Mouse (Mus musculus): Measurements from ENCODE around the gene Tmem179.

The Tmem179 gene

GRCm38 (mm10) chr12:112516697-112517337, at the start of gene Tmem179:
Gene Tmem179, minus strand, starts transcription at chr12:112516747.
- in situ Hi-C loops (cut with MboI; ENCODE audit: low pct_unique_long_range_greater_than_20kb in 1 of 2, low sequenced_read_pairs in 2 of 2, unreplicated experiment in 1 of 2) = no loop called here

GRCm38 (mm10) chr12:112563011-112563410, 46.5 kb upstream of the Tmem179 start:
- in situ Hi-C loops (cut with MboI; ENCODE audit: low pct_unique_long_range_greater_than_20kb in 1 of 2, low sequenced_read_pairs in 2 of 2, unreplicated experiment in 1 of 2) = no loop called here

- in situ Hi-C loops (cut with MboI; ENCODE audit: low pct_unique_long_range_greater_than_20kb in 1 of 2, low sequenced_read_pairs in 2 of 2, unreplicated experiment in 1 of 2) = no loop called here
Observed at GRCm38 (mm10) chr12:112562462-112562861, 45.9 kb upstream of the Tmem179 start.

- in situ Hi-C loops (cut with MboI; ENCODE audit: low pct_unique_long_range_greater_than_20kb in 1 of 2, low sequenced_read_pairs in 2 of 2, unreplicated experiment in 1 of 2) = no loop called here
Observed at GRCm38 (mm10) chr12:112561163-112561562, 44.6 kb upstream of the Tmem179 start.

- in situ Hi-C loops (cut with MboI; ENCODE audit: low pct_unique_long_range_greater_than_20kb in 1 of 2, low sequenced_read_pairs in 2 of 2, unreplicated experiment in 1 of 2) = no loop called here
Observed at GRCm38 (mm10) chr12:112560176-112560797, 43.7 kb upstream of the Tmem179 start.

- in situ Hi-C loops (cut with MboI; ENCODE audit: low pct_unique_long_range_greater_than_20kb in 1 of 2, low sequenced_read_pairs in 2 of 2, unreplicated experiment in 1 of 2) = loop anchor here in 1 of 2 experiments (10.0 kb wide), 1 partner anchor 55 kb away; no protein-coding TSS in a partner anchor
Observed at GRCm38 (mm10) chr12:112559671-112560070, 43.1 kb upstream of the Tmem179 start.

- in situ Hi-C loops (cut with MboI; ENCODE audit: low pct_unique_long_range_greater_than_20kb in 1 of 2, low sequenced_read_pairs in 2 of 2, unreplicated experiment in 1 of 2) = loop anchor here in 1 of 2 experiments (10.0 kb wide), 1 partner anchor 56 kb away; no protein-coding TSS in a partner anchor
Observed at GRCm38 (mm10) chr12:112559231-112559630, 42.7 kb upstream of the Tmem179 start.

- in situ Hi-C loops (cut with MboI; ENCODE audit: low pct_unique_long_range_greater_than_20kb in 1 of 2, low sequenced_read_pairs in 2 of 2, unreplicated experiment in 1 of 2) = loop anchor here in 1 of 2 experiments (10.0 kb wide), 1 partner anchor 58 kb away; no protein-coding TSS in a partner anchor
Observed at GRCm38 (mm10) chr12:112557219-112557618, 40.7 kb upstream of the Tmem179 start.

GRCm38 (mm10) chr12:112556531-112557060, 40.0 kb upstream of the Tmem179 start:
- in situ Hi-C loops (cut with MboI; ENCODE audit: low pct_unique_long_range_greater_than_20kb in 1 of 2, low sequenced_read_pairs in 2 of 2, unreplicated experiment in 1 of 2) = loop anchor here in 1 of 2 experiments (10.0 kb wide), 1 partner anchor 58 kb away; no protein-coding TSS in a partner anchor

- in situ Hi-C loops (cut with MboI; ENCODE audit: low pct_unique_long_range_greater_than_20kb in 1 of 2, low sequenced_read_pairs in 2 of 2, unreplicated experiment in 1 of 2) = loop anchor here (5.0 to 10.0 kb wide), 2 partner anchors 60 to 62 kb away; no protein-coding TSS in a partner anchor
Observed at GRCm38 (mm10) chr12:112554900-112555299, 38.4 kb upstream of the Tmem179 start.

- in situ Hi-C loops (cut with MboI; ENCODE audit: low pct_unique_long_range_greater_than_20kb in 1 of 2, low sequenced_read_pairs in 2 of 2, unreplicated experiment in 1 of 2) = loop anchor here (5.0 to 10.0 kb wide), 2 partner anchors 62 to 65 kb away; no protein-coding TSS in a partner anchor
Observed at GRCm38 (mm10) chr12:112552520-112552919, 36.0 kb upstream of the Tmem179 start.

- in situ Hi-C loops (cut with MboI; ENCODE audit: low pct_unique_long_range_greater_than_20kb in 1 of 2, low sequenced_read_pairs in 2 of 2, unreplicated experiment in 1 of 2) = loop anchor here (5.0 to 10.0 kb wide), 2 partner anchors 63 to 65 kb away; no protein-coding TSS in a partner anchor
Observed at GRCm38 (mm10) chr12:112551861-112552375, 35.4 kb upstream of the Tmem179 start.

- in situ Hi-C loops (cut with MboI; ENCODE audit: low pct_unique_long_range_greater_than_20kb in 1 of 2, low sequenced_read_pairs in 2 of 2, unreplicated experiment in 1 of 2) = loop anchor here (10.0 kb wide), 1 partner anchor 404 kb away; the partner anchor contains the start of gene Kif26a (in 2 of the 2)
Observed at GRCm38 (mm10) chr12:112549287-112549686, 32.7 kb upstream of the Tmem179 start.

- in situ Hi-C loops (cut with MboI; ENCODE audit: low pct_unique_long_range_greater_than_20kb in 1 of 2, low sequenced_read_pairs in 2 of 2, unreplicated experiment in 1 of 2) = loop anchor here (10.0 kb wide), 1 partner anchor 401 kb away; the partner anchor contains the start of gene Kif26a (in 2 of the 2)
Observed at GRCm38 (mm10) chr12:112546110-112546509, 29.6 kb upstream of the Tmem179 start.

- in situ Hi-C loops (cut with MboI; ENCODE audit: low pct_unique_long_range_greater_than_20kb in 1 of 2, low sequenced_read_pairs in 2 of 2, unreplicated experiment in 1 of 2) = loop anchor here (10.0 kb wide), 1 partner anchor 400 kb away; the partner anchor contains the start of gene Kif26a (in 2 of the 2)
Observed at GRCm38 (mm10) chr12:112544946-112545701, 28.6 kb upstream of the Tmem179 start.

- in situ Hi-C loops (cut with MboI; ENCODE audit: low pct_unique_long_range_greater_than_20kb in 1 of 2, low sequenced_read_pairs in 2 of 2, unreplicated experiment in 1 of 2) = loop anchor here (10.0 kb wide), 1 partner anchor 399 kb away; the partner anchor contains the start of gene Kif26a (in 2 of the 2)
Observed at GRCm38 (mm10) chr12:112543941-112544340, 27.4 kb upstream of the Tmem179 start.

GRCm38 (mm10) chr12:112542920-112543300, 26.4 kb upstream of the Tmem179 start:
- in situ Hi-C loops (cut with MboI; ENCODE audit: low pct_unique_long_range_greater_than_20kb in 1 of 2, low sequenced_read_pairs in 2 of 2, unreplicated experiment in 1 of 2) = loop anchor here (10.0 kb wide), 1 partner anchor 398 kb away; the partner anchor contains the start of gene Kif26a (in 2 of the 2)

Data from mouse embryonic stem cell (cell line).